Mouse (Mus musculus): ENCODE measurements around the gene Slc35c2.

Slc35c2 gene

DNA sequence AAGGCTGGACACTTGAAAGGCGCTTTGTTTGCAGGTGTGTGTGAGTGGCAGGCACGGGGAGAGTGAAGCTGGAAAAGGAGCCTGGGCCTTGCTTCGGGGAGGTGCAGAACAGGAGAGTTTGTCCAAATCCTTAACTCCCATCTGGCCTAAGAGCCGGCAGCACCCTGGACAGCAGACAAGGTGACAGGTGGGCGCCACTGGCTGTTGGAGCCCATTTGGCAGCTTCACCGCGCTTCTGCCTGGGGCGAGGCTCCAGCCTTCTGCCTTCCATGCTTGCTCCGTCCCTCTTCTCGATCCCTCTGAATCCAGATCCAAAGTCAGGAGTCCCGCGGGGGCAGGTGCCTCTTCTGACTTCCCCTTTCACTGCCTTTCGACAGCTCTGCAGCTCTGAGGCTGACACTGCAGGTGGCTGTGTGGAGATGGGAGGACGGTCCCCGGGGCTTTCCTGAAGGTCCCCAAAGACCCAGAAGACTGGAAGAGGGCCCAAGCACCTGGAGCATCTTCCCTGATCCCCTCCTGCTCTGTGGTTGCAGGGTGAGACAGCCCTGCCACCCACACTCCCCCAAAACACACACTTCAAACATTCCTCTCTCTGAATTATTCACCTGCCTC, 48.0 kb downstream of the Slc35c2 start:
- DNase-seq (ENCODE audit: extremely low spot score) = no peak

DNA sequence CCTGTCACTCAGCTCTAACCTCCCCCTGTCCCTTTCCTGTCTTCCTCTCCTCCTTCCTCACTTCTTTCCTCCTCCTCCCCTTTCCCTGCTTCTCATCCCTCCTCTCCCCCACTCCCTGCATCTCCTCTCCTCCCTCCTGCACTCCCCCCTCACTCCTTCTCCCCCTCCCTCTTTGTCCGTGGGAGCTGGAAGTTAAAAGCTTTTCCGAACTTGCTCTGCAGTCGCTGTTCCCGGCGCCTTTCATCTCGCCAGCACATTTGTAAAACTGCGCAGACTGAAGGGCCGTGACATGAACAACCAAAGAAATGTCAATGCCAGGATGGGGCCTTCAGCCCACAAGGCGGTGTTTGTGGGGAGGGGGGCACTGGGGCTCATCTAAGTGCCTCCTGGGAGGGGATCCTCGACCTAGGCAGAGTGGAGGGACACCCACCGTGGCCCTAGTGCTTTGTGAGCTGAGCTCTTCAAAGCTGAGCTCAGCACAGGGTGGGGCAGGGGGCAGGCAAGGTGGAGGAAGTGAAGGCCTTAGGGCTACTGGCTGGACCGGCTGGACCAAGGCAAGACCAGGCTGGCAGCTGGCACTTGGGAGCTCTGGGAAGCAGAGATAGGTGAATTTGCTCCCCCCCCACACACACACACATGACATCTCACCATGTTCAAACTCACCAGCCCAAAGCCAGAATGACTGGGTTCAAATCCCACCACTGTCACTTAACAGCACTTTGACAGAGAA, 49.1 kb downstream of the Slc35c2 start:
- no peak for DNase-seq (ENCODE audit: extremely low spot score)

DNA sequence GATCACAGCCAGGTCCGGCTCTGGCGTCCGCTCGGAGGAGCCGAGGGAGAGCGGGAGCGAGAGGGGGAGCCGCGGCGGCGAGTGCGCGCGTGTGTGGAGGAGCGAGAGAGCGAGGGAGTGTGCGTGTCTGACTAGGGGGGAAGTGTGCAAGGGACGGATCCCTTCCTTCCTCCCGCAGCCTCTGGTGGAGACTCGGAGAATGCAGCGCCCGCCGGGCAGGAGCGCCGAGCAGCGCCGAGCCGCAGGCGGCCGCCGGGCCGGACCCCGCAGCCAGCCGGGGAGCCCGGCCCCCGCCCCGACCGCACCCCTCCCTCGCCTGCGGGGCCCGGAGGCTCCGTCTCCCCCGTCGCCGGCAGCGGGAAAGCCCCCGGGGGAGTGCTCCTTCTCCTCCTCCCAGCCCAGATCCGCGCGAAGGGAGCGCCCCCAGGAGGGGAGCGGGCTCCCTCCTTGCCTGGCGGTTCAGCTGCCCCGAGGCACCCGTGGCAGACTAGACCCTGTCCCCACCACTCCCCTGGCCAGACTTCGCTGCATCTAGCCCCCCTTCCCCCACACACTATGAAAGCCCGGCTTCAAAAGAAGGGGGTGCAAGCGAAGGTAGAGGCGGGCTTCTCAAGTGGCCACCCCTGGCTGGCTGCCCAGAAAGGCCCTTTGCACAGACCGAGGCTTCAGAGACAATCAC, 52.9 kb downstream of the Slc35c2 start, which contains the start of gene Cdh22:
Gene Cdh22 (minus strand): TSS at position 241 of the 679 bp plus-strand sequence.
- peak; percentile 77 for DNase-seq (ENCODE audit: extremely low spot score)

DNA sequence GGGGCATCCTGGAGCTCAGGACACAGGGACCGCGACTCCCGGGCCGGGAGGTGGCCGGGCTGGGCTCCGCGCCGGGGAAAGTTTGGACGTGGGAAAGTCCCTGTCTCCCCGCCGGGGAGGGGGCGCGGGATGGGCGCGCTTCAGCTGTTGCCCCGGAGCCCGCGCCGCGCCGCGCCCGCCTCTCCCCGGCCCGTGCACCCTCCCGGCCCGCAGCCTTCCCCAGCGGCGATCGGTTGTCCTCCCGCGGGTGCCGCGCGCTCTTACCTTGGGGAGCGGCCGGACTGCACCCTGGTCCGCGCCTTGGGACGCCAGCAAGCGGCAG, 53.4 kb downstream of the Slc35c2 start:
- DNase-seq (ENCODE audit: extremely low spot score) = no peak

DNA sequence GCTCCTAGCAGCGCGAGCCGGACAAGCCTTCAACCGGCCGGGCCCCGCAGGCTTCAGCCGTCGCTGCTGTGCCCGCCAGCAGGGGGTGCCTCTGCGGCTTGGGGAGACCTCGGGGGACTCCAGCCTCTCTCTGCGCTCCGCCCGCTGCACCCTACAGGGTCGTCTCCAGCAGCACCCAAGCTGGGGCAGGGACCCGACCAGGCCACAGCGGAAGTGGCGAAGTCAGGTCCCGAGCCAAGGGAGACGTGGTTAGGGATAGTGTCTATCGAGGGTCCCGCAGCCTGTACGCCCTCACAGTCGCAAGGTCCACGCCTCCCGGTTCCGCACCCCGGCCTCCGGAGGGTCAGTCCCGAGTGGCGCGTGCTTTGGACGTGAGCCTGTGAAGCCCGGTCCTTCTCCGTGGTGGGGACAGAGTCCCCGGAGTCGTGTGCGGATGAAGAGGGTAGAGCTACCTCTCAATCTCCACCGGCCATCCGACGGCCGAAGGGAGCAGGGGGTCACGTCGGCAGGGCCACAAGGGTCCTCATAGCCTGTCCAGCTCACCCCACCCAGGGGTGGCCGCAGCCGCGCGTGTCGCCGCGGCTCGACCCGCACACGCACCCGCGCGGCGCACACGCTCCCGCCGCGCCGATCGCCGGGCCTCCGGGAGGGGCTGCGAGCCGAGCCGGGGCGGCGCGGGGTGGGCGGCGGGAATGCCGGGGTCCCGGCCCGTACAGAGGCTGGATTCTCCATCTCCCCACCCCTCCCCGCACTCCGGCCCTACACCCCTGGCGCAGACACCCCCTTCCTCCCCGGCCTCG, 54.0 kb downstream of the Slc35c2 start:
- DNase-seq (ENCODE audit: extremely low spot score) = peak; percentile 70

DNA sequence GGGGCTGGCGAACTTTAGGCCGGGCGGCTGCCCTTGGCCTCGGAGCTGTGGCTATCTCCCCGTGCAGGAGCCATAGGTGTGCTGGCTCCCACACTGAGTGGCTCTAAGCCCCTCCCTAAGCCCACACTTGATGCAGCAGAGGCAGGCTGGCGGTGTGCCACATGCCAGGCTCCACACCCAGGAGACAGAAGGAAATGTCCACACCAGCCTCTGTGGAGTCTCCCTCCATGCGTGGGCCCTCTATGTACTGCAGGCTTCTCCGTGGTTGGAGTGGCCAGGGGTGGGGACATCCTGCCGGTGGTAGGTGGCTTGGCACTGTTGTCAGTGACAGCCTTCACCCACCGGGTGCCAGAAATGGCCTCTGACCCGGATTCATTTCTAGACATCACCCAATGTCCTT, 58.6 kb downstream of the Slc35c2 start:
- DNase-seq (ENCODE audit: extremely low spot score) = no peak

Data from embryo, embryonic 9.5 days (tissue).